Mouse (Mus musculus) kidney, postnatal 36 days (tissue): ENCODE results near the gene Col4a2.
A peak's percentile ranks its signal among the peaks of the same experiment; 100 is the strongest.

Experiments used
- DNase-seq, 2 experiments: peaks; one replicate each; pipeline ENCODE4 v3.0.0; 2021 to 2022; ENCODE audit warnings: mixed read lengths in 2 of 2

The Col4a2 gene

DNA sequence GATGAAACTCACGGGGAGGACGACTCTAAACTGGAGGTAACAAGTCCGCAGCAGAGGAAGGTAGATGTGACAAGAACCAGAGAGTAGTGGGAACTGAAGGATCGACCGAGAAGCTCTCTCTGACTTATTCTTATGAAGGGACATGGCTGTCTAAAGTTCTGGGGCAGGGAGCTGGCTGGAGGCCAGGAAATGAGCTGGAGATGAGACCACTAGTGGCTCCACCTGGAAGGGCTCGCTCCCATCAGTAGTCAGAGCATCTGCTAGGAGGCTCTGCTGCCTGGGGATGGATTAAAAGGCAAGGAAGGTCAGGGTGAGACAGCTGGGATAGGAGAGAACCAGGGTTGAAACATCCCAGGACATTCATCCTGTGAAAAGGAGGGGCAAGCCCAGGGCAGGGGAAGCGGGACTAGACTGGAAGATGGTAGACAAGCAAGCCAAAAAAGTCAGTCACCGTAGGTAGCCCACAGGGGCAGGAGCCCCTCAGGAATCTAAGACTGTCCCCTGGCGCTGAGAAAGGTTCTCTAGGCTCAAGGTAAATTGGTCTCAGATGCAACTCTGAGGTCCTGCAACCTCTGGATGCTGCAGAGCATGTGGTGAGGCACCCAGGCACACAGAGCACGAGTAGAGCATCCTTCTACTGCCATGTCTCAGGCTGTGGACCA, 16.2 kb upstream of the Col4a2 start:
- DNase-seq: peak in 1 of 2 experiments; percentile 61

- DNase-seq: peak; percentile 65 to 74
Observed at GRCm38 (mm10) chr8:11297141-11297838, 15.3 kb upstream of the Col4a2 start.

DNA sequence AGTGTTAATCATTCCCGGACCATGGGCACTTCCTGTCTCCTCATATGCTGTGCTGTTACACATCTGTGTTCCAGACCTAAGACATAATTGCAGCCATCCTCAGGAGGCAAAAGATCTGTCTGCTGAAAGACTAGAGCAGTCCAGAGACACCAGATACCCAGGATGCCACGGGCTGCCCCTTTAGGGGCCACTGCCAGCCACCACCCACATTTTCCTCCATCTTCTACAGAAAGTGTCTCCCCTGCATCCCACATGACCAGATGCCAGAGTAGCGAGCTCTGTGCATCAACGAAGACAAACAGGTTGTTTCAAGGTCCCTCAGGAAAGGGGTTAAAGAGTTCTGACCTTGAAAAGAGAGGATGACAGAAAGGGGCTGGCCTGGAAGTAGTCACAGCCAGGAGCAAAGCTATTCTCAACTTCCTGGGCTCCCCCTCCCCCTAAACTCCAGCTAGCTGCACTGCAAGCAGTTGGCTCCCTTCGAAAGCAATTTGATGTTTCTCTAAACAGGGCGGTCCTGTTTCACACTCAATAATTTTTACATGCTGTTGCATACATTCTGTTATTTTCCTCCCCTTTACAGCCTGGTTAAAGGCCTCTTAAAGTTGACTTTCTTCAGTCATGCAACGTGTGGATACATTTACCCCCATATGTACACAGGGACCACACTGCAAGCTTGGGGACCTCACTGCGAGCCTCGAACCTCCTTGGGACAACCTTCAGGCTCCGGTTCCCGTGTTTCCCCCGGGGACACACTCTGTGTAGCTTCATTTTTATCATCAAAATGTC, 13.9 kb upstream of the Col4a2 start:
- no peak for DNase-seq

DNA sequence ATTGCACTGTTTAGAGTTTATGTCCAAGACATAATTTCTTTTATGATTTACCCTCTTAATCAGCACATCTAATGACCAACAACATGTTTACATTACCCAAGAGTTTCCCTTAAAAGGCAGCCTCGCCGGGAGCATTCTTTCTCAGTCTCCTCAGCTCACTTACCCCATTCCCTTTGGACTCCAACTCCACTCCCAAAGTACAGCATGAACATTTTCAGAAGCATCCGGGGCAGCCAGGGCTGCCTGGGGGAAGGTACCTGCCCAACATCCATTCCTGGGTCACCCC, 13.3 kb upstream of the Col4a2 start:
- no peak for DNase-seq

- DNase-seq: peak in 1 of 2 experiments; percentile 54
Observed at GRCm38 (mm10) chr8:11300436-11300835, 12.2 kb upstream of the Col4a2 start.

GRCm38 (mm10) chr8:11304027-11304601, 8.5 kb upstream of the Col4a2 start:
- DNase-seq: peak; percentile 63 to 64

DNA sequence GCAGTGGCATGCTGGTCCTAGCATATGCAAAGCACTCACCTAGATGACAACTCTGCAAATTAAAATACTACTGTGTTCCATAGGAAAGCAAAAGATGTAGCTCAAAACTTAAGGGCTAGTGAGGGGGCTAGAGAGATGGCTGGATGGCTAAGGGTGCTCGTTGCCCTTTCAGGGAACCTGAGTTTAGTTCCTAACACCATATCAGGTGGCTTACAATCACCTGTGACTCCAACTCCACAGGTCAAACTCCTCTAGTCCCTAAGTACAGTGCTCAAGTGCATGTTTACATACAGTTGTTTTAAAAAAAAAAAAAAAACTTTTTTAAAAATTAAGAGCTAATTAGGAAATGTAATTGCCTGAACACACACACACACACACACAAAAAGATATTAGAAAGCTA, 7.1 kb upstream of the Col4a2 start:
- no peak for DNase-seq

DNA sequence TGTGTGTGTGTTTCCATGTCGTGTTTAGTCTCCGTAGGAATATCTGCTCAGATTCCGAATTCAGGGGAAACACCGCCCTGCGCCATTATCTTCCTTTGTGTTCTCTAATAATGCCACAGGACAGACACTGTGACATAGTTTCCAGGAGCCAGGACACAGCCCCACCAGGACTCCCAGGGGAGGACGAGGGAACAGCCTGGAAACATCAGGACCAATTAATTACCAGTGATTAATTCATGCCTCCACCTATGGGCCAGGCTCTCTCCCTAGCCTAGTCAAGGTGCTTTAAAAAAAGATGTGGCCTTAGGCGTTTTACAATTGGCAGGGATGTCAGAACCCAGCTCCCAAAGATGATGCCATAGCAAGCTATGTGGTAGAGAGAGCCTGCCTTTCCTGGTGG, 5.2 kb upstream of the Col4a2 start:
- DNase-seq: peak in 1 of 2 experiments; percentile 47

GRCm38 (mm10) chr8:11308570-11308998, 4.0 kb upstream of the Col4a2 start:
- DNase-seq: peak; percentile 70 to 74

DNA sequence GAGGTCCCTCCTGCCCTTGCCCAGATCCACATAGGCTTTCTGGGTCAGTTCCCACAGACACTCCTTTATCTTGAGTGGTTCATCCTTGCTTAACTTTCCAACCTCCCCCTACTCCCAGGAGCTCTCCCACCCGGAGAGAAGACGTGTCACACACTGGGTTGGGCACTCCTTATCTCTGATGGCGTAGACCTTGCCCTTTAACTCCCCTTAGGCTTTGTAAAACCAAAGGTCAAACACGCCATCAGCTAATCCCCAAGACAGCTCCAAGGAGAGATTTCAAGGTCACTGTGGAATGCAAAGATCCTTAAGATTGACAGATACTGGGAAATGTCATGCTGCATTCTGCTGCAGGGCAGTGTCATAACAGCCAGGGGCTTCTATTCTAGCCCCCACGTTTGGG, 3.4 kb upstream of the Col4a2 start:
- DNase-seq: no peak

- DNase-seq: no peak
Observed at GRCm38 (mm10) chr8:11310049-11310448, 2.6 kb upstream of the Col4a2 start.

DNA sequence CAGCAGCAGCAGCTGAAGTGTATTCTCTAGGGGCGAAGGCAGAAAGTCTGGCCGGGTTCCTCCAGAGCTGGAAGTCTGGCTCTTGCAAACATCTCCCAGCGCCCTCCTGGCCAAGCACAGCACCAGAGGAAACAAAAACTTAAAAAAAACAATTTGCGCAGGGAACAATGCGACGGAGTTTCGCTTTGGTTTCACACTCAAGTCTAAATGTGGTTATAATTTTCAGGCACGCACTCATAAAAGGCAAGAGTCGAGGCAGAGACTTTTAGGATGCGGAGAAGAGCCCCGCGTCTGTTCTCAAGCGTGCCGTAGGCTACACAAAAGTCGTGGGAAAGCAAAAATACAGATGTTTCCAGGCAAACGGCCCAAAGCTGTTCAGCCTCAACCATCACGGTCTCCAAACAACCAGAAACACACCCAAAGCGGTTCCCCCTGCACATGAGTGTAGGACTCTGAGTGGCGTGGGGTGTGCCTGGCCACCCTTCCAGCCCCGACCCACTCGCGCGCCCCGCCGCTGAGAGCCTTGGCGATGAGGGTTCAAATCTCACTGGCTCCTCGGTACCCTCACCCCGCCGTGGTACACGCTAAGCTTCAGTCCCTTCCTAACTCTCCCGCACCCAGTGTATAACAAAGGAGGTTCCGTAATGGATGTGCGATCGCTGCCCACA, 790 bp upstream of the Col4a2 start:
- peak; percentile 73 for DNase-seq

GRCm38 (mm10) chr8:11313176-11314111, 839 bp downstream of the Col4a2 start:
- peak; percentile 77 to 78 for DNase-seq

DNA sequence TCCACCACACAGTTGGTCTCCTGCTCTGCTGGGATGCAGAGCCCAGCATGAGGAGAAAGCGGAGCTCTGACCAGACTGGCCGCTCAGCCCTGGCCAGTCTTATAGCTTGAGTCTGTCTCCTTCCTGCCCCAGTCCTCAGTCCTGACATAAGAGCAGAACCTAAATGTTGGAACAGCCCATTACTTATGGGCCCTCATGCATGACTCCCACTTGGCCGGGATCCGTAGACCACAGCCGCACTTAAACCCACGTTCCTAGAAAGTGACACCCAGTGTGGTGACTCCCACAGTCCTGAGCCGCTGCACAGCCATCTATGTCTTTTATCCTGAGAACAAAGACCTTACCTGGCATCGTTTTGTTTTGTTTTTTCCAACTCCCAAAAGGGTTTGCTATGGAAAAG, 2.0 kb downstream of the Col4a2 start:
- DNase-seq: no peak

DNA sequence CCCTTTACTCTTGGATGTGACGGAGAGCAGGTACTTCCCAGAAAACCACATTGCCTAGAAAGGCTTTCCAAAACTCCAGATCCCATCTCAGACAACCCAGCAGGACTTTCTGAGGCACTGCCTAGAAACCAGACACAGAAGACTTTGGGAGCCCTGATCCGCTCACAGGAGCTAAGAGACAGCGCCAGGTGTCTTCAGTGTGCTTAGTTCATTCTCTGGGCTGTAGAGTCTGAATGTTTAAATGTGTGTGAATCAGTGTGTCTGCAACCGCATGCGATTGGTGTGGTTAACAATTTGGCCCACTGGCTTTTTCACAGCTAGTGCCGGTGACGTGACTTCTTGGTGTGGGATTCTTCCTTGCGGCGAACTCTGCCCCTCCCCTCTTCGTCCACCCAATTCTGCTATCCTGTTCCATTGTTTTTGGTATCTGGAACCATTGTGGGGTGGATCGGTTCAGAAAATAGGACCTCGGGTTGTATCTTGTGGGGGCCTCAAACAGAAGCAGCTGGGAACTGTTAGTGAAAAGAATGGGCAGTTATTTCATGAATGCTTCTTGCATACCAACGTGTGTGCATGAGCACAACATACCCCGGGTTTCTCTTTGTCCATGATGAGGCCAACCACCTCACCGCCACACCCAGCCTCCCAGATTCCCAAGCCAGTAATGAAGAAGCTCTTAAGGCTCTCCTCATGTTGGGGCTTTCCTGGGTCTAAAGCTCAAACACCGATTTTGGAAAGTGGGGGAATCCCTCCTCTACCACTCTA, 2.8 kb downstream of the Col4a2 start:
- DNase-seq: no peak

DNA sequence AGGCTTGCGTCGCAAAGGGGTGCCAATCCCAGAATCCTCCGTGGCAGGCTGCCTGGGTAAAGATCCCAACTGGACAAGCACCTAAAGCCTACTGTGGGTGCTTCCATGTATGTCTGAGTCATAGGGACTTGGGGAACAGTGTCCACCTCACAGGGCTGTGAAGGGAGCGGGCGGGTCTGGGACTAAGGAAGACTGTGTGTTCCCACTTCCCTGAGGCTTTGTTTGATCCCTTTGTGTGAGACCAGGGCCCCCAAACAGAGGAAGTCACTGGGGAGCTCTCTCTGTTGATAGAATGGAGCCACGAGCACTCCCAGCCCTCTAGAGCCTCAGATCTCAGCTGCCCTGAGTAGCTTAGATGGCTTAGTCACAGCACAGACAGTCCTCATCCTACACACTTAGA, 3.5 kb downstream of the Col4a2 start:
- no peak for DNase-seq

DNA sequence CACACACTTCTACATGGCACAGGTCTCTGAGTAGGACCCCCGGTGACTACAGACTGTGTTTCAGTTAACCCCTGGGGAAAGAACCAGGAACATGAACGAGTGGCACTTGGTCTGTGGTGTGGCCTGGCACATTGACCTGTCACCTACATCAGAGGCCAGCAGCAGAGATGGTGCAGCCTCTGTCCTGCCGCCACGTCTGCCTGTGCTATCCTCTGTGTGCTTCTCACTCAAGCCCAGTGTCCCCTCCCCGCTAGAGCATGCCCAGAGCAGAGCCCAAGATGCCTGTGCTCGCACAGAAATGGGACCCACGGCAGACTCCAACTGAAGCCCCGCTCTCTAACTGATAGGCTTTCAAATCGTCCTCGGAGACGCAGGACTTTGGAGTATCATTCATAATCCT, 6.8 kb downstream of the Col4a2 start:
- DNase-seq: no peak

GRCm38 (mm10) chr8:11321841-11322240, 9.2 kb downstream of the Col4a2 start:
- no peak for DNase-seq

GRCm38 (mm10) chr8:11322724-11323585, 10.3 kb downstream of the Col4a2 start:
- DNase-seq: peak; percentile 57 to 74

GRCm38 (mm10) chr8:11323681-11324080, 11.1 kb downstream of the Col4a2 start:
- no peak for DNase-seq
